Mouse (Mus musculus) embryonic facial prominence, embryonic 13.5 days (tissue): ENCODE measurements around the gene Mknk2. TPM values are rescaled to one million over a fixed set of nuclear protein-coding genes. Genes with fewer than 3 reads are reported as not detected.

Experiments
- ATAC-seq: fragments of 200-750 bp; cut with Nextera tagmentation; 2 replicates; pipeline ENCODE4 v1.8.0; 2017; ENCODE audit warnings: low read depth; ENCODE audit not compliant: insufficient number of reproducible peaks, insufficient read depth, low FRiP score, low TSS enrichment
- H3K27ac ChIP-seq: fragments of 300-500 bp; sonication (generic); 2 replicates; pipeline ENCODE4 v1.5.1; 2015; ENCODE audit warnings: moderate library complexity, mild to moderate bottlenecking, inconsistent platforms
- H3K27me3 ChIP-seq: fragments of 300-500 bp; sonication (generic); 2 replicates; pipeline ENCODE4 v1.6.1; 2015; ENCODE audit warnings: mild to moderate bottlenecking, inconsistent platforms
- H3K36me3 ChIP-seq: fragments of 300-500 bp; sonication (generic); 2 replicates; pipeline ENCODE4 v1.6.1; 2015; ENCODE audit warnings: mild to moderate bottlenecking, inconsistent platforms
- H3K4me1 ChIP-seq: fragments of 300-500 bp; sonication (generic); 2 replicates; pipeline ENCODE4 v1.6.1; 2015; ENCODE audit warnings: inconsistent platforms
- H3K4me2 ChIP-seq: fragments of 300-500 bp; sonication (generic); 2 replicates; pipeline ENCODE4 v1.6.1; 2015; ENCODE audit warnings: moderate library complexity, mild to moderate bottlenecking, inconsistent platforms
- H3K4me3 ChIP-seq: fragments of 300-500 bp; sonication (generic); 2 replicates; pipeline ENCODE4 v1.5.1; 2015; ENCODE audit warnings: mild to moderate bottlenecking, inconsistent platforms
- H3K9ac ChIP-seq: fragments of 300-500 bp; sonication (generic); 2 replicates; pipeline ENCODE4 v1.6.1; 2015; ENCODE audit warnings: mild to moderate bottlenecking, inconsistent platforms
- H3K9me3 ChIP-seq: fragments of 300-500 bp; sonication (generic); 2 replicates; pipeline ENCODE4 v1.6.1; 2016; ENCODE audit warnings: inconsistent platforms
- WGBS: fragments of 180-500 bp; shearing (Covaris S2); methylation state at CpG from one replicate; pipeline ENCODE4 v1.1.7; 2015; ENCODE audit warnings: mixed read lengths; 5-methylcytosine and 5-hydroxymethylcytosine counted together
- polyA plus RNA-seq: library from polyadenylated mRNA; unstranded; fragments of >200 nt; fragmentation: Nextera tagmentation; extraction: Ambion mirVana; gene quantifications from 2 replicates; pipeline ENCODE4 v1.2.1, GENCODE M21; 2015

Gene Mknk2
- polyA plus RNA-seq, 1 experiment from 2014 or later, result 86.3 TPM

DNA sequence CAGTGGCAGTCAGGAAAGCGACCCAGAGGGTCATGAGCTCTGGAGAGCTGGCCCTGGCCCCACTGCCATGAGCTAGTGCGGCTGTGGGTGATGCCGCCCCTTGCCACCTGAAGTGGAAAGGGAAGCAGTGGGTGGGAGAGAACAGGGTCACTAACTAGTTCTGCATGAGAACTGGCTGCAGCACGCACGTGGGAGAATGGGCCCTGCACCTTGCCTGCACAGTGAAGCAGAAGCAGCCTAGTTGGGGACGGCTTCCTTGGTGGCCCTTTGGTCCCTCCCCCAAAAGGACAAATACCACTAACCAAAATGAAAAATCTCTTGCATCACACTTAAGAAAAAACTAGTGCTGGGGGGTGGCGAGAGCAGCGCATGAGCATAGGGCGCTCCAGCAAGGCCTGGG, 20.7 kb upstream of the Mknk2 start:
- Histone ChIP-seq H3K4me2 (no peak overlapping the region), H3K36me3 (peaks cover 23% of the 10 kb centered on the region), H3K4me3 (no peak overlapping the region), H3K4me1 (peaks cover 50% of the 10 kb centered on the region), H3K9ac (no peak overlapping the region), H3K27me3 (no peaks in the 10 kb centered on the region), H3K27ac (no peak overlapping the region), H3K9me3 (no peaks in the 10 kb centered on the region)
- 94% methylated on average over 9 of the region's 9 CpGs for WGBS
- ATAC-seq, result no peak

GRCm38 (mm10) chr10:80697812-80698211, 19.9 kb upstream of the Mknk2 start:
- Histone ChIP-seq H3K4me1 (peaks cover 42% of the 10 kb centered on the region), H3K27ac (no peak overlapping the region), H3K9me3 (no peaks in the 10 kb centered on the region), H3K4me3 (no peak overlapping the region), H3K27me3 (no peaks in the 10 kb centered on the region), H3K36me3 (peaks cover 29% of the 10 kb centered on the region), H3K9ac (peak overlapping the region; percentile 16; the same call in 1 of the 2 replicates), H3K4me2 (no peak overlapping the region)
- 82% methylated on average over 9 of the region's 9 CpGs for WGBS
- ATAC-seq, result no peak

DNA sequence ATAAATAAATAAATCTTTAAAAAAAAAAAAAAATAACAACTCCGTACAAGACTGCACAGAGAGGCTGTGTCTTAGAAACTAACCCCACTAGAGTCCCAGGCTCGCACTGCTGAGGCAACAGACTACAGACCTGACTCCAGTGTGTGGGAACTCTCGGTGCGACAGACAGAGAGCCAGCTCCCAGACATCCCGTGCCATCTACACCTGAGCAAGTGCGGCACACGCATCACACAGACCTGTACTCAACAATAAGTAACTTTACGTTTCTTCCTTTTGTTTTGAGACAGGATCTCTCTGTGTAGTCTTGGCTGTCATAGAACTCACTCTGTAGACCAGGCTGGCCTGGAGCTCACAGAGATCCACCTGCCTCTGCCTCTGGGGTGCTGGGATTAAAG, 19.5 kb upstream of the Mknk2 start:
- no peak for ATAC-seq
- Histone ChIP-seq H3K4me3 (no peak overlapping the region), H3K4me1 (peaks cover 41% of the 10 kb centered on the region), H3K9ac (no peak overlapping the region), H3K27ac (no peak overlapping the region), H3K36me3 (peaks cover 29% of the 10 kb centered on the region), H3K27me3 (no peaks in the 10 kb centered on the region), H3K9me3 (no peaks in the 10 kb centered on the region), H3K4me2 (no peak overlapping the region)
- WGBS, result 91% methylated on average over 8 of the region's 8 CpGs

DNA sequence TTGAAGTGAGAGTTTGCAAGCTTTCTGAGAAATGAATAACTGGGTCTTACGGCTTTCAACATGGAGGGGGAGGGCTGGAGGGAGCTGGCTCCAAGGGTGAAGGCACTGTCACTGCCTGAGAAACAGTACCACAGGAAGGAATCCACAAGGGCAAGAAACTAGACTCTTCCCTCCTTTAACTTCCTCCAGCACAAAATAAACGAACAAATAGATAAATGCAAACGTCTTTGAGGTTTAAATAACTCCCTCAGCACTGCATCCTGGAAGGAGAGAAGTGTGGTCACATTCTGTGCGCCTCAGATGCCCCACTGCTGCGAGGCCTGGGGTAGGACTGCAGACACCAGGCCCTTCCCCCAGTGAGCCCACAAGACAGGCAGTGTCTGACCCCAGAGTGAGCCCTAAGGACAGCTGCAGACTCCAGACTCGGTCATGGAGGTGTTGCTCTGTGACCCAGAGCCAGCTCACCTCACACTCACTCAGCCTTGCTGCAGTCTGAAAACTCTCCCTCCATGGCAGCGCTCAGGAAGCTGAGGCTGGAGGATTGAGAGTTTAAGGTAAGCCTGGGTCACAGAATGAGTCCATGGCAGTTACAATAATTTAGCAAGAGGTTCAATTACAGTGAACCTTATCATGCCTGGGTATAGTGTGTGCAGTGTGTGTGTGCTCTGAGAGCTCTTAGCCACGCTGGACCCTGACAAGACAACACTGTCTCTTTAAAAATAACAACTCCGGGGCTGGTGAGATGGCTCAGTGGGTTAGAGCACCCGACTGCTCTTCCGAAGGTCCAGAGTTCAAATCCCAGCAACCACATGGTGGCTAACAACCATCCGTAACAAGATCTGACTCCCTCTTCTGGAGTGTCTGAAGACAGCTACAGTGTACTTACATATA, 18.8 kb upstream of the Mknk2 start:
- 66% methylated on average over 12 of the region's 12 CpGs for WGBS
- Histone ChIP-seq H3K27ac (peak overlapping the region; percentile 69; the same call in 1 of the 2 replicates), H3K4me1 (peaks cover 41% of the 10 kb centered on the region), H3K4me3 (no peak overlapping the region), H3K9ac (peak overlapping the region; percentile 40; the same call in 1 of the 2 replicates), H3K27me3 (no peaks in the 10 kb centered on the region), H3K9me3 (no peaks in the 10 kb centered on the region), H3K4me2 (no peak overlapping the region), H3K36me3 (peaks cover 30% of the 10 kb centered on the region)
- no peak for ATAC-seq

DNA sequence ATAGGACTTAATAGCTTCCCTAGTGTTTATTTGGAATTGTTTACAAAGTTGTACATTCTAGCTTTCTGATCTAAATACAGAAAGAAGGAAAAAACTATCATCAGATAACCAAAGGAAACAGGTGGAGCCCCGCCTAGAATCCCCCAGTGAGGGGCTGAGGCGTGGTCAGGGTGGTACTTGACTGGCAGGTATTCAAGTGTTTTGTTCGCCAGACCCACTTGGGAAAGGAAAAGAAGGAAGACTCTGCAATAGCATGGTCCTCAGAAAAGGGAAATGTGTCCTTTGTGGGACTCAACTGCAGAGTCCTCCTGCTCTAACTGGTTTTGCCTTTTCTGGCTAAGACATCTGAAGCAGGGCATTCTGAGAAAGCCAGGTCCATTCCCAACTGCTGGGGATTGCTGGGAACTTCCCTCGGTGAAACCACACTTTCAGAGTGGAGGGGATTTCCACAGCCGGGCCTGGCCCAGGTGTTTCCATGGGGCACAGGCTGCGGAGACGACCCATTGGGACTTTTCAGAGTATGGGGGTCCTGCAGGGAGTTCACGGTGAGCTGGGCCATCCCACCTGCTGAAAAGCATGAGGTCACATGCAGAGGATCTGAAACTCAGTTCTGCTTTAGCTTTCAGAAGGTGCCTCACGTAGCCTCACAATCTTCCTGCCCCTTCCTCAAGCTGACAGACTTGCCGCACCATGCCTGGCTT, 18.0 kb upstream of the Mknk2 start:
- no peaks in the 10 kb centered on the region for H3K27me3 ChIP-seq
- ATAC-seq, result no peak
- H3K4me2 ChIP-seq, result 0 out of 2 replicates have a peak overlapping the region, but pooled peaks have one; percentile 9
- peak overlapping the region; percentile 69; the same call in 1 of the 2 replicates for H3K27ac ChIP-seq
- peaks cover 36% of the 10 kb centered on the region for H3K4me1 ChIP-seq
- no peak overlapping the region for H3K4me3 ChIP-seq
- H3K9me3 ChIP-seq, result no peaks in the 10 kb centered on the region
- WGBS, result 70% methylated on average over 10 of the region's 10 CpGs
- peak overlapping the region; percentile 40; the same call in 1 of the 2 replicates for H3K9ac ChIP-seq
- H3K36me3 ChIP-seq, result peaks cover 38% of the 10 kb centered on the region

GRCm38 (mm10) chr10:80695186-80695585, 17.3 kb upstream of the Mknk2 start:
- H3K4me3 ChIP-seq, result no peak overlapping the region
- H3K9me3 ChIP-seq, result no peaks in the 10 kb centered on the region
- ATAC-seq, result no peak
- peaks cover 46% of the 10 kb centered on the region for H3K36me3 ChIP-seq
- no peaks in the 10 kb centered on the region for H3K27me3 ChIP-seq
- 85% methylated on average over 2 of the region's 2 CpGs for WGBS
- no peak overlapping the region for H3K4me2 ChIP-seq
- no peak overlapping the region; the same call in 1 of the 2 replicates for H3K9ac ChIP-seq
- H3K4me1 ChIP-seq, result peaks cover 28% of the 10 kb centered on the region
- H3K27ac ChIP-seq, result no peak overlapping the region

- no peak for ATAC-seq
- Histone ChIP-seq H3K4me2 (no peak overlapping the region), H3K27ac (no peak overlapping the region), H3K27me3 (no peaks in the 10 kb centered on the region), H3K4me1 (peaks cover 24% of the 10 kb centered on the region; the same call in 1 of the 2 replicates), H3K9me3 (no peaks in the 10 kb centered on the region), H3K4me3 (no peak overlapping the region), H3K9ac (peak overlapping the region; percentile 21), H3K36me3 (peaks cover 54% of the 10 kb centered on the region)
- WGBS, result 88% methylated on average over 13 of the region's 13 CpGs
Measured at GRCm38 (mm10) chr10:80694159-80694938, 16.4 kb upstream of the Mknk2 start.

DNA sequence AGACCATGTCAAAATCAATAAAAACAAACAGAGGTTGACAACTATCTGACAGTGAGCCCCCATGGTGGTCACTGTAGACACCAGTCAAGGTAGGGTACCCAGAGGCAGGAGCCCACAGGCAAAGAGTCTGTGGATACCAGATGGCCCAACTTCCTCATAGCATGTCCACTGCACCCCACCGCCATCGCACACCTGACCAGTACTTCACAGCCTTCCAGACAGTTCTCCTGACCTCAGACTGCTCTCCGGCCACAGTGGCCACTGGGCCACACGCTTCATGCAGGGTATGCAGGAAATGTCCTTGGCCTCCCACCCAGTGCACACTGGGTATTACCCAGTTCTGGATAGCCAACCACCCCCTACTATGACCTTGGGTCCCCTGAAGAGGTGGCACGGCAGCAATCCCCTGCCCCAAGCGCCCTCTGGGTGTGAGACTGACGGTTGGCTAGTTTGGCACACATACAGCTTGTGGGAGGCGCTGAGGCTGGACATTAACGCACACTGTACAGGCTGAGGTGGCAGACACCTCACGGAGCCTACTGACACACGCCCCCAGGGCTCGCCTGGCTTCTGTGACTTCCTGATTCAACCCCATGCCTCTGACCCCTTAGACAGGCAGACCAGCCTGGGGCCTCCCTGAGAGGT, 15.6 kb upstream of the Mknk2 start:
- Histone ChIP-seq H3K9ac (no peak overlapping the region), H3K36me3 (peaks cover 54% of the 10 kb centered on the region), H3K4me1 (peaks cover 24% of the 10 kb centered on the region; the same call in 1 of the 2 replicates), H3K27ac (no peak overlapping the region), H3K27me3 (no peaks in the 10 kb centered on the region), H3K4me2 (no peak overlapping the region), H3K9me3 (no peaks in the 10 kb centered on the region), H3K4me3 (no peak overlapping the region)
- no peak for ATAC-seq
- WGBS, result 87% methylated on average over 12 of the region's 12 CpGs

DNA sequence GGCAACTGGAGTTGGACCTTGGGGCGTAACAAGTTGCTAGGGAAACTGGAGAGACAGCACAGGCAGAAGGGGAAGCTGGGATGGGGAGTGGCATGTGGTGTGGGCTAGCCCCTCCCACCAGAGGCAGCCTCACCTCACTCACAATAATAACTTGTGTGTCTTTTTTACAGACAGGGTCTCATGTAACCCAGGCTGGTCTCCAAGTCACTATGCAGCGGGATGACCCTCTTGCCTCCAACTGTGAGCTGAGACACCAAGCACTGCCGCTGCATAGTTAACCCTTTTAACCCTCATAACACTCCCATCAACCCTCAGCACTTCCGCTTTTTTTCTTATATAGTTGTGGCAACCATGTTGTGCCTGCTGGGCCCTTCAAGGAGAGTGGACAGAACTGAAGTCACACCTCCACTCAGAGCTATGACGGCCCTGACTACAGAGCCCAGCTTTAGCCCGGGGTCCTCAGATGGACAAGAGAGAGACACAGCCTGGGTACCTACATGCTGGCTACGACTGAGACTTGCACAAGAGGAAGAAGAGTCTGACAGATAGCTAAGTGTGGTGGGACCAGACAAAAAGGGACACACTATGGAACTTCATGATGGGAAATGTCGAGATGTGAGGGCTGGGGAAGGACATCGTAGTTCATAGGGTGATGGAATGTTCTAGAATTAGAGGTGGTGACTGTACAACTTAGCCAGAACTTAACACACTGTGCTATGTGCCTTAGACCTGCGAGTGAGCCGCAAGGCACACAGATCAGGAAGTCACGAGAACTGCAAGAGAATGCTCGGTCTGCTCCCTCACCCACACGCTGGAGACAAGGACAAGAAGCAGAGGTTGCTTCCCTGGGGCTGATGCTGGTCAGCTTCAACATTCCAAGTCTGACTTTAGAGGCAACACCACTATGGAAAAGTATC, 14.6 kb upstream of the Mknk2 start:
- Histone ChIP-seq H3K4me2 (no peak overlapping the region), H3K4me3 (no peak overlapping the region), H3K27ac (no peak overlapping the region), H3K9ac (no peak overlapping the region), H3K9me3 (no peaks in the 10 kb centered on the region), H3K4me1 (peaks cover 16% of the 10 kb centered on the region; the same call in 1 of the 2 replicates), H3K27me3 (no peaks in the 10 kb centered on the region), H3K36me3 (peaks cover 55% of the 10 kb centered on the region)
- 84% methylated on average over 14 of the region's 14 CpGs for WGBS
- ATAC-seq, result no peak

DNA sequence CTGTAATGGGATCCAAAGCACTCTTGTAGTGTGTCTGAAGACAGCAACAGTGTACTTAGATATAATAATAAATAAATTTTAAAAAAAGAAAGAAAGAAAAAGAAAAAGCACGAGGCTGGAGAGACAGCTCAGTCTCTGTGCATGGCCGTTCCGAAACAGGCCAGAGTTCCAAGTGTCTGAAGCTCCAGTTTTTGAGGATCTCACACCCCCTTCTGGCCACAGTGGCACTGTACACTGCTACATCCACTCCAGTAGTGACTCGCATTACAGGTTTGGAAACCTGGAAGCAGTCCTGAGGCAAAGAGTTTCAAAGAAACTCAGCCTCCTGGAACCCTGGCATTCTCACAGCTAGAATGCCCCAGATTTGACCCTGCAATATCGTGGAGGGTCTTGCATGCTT, 9.9 kb upstream of the Mknk2 start:
- 36% methylated on average over 5 of the region's 5 CpGs for WGBS
- H3K27ac ChIP-seq, result no peak overlapping the region
- no peaks in the 10 kb centered on the region for H3K27me3 ChIP-seq
- H3K4me1 ChIP-seq, result no peaks in the 10 kb centered on the region
- ATAC-seq, result no peak
- no peak overlapping the region for H3K9ac ChIP-seq
- H3K4me2 ChIP-seq, result no peak overlapping the region
- H3K36me3 ChIP-seq, result peaks cover 72% of the 10 kb centered on the region
- H3K9me3 ChIP-seq, result no peaks in the 10 kb centered on the region
- no peak overlapping the region for H3K4me3 ChIP-seq
